Mouse (Mus musculus): ENCODE measurements around the gene Cd4.
"Not testable (repeated sequence)": the region's sequence is repeated elsewhere in the genome, so short reads cannot be mapped to it uniquely, and the experiment has no call there.

Gene Cd4

DNA sequence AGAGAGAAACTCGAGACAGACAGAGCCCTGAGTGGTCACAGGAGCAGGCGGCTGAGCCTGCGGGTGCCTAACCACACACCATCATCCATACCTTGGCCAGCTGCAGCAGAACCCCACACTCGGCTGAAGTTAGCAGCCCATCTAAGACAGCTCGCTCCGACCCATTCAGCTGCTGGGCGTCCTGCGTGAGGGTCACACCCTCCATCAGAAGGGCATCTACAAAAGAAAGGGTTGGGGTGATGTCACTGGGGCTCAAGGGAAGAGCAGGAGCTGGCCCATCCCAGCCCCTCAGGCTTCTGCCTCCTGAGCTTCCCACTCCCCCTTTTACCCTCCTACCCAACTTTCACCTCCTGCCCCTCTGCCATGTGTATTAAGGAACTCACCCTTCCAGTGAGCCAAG, 37.5 kb downstream of the Cd4 start:
- no peak for DNase-seq (ENCODE audit: low read depth, low spot score)

DNA sequence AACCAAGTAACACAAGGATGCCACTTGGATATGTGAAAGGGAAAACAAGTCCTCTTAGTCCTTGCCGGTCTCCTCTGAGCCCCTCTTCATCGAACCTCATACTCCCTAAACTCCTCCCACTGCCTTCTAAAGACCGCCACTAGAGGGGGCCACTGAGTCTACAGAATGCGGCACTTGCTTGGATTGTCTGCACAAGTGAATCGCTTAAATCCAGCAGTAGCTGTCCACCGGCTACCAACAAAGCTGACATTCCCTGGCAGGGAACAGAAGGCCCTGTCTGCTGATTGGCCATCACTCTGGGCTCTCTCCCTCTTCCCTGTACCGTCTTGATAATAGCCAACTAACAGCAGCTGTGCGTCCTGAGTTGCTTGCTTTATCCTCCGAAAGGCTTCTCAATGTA, 40.7 kb downstream of the Cd4 start:
- peak; percentile 95 for DNase-seq (ENCODE audit: low read depth, low spot score)

- DNase-seq (ENCODE audit: low read depth, low spot score) = no peak
Measured at GRCm38 (mm10) chr6:124840241-124841167, 47.5 kb downstream of the Cd4 start, which contains the start of gene Gnb3. TSS of gene Gnb3 (minus strand) at chr6:124840275.

- no peak for DNase-seq (ENCODE audit: low read depth, low spot score)
Measured at GRCm38 (mm10) chr6:124839805-124840204, 48.2 kb downstream of the Cd4 start.

GRCm38 (mm10) chr6:124836411-124836810, 51.6 kb downstream of the Cd4 start:
- DNase-seq (ENCODE audit: low read depth, low spot score) = no peak

DNA sequence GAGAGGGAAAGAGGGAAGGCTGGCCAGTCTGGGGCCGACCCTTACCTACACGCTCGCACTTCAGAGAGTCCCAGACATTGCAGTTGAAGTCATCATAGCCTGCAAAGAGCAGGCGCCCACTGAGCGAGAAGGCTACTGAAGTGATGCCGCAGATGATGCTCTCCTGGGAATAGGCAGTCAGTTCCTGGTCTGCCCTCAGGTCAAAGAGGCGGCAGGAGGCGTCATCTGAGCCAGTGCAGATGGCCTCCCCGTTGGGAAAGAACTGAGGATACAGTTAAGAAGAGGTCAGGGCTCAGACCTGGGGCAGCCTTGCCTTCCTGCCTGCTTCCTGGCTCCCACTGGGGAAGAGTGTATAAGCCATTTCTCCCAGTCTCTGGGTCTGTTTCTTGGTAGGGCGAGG, 52.5 kb downstream of the Cd4 start:
- DNase-seq (ENCODE audit: low read depth, low spot score) = no peak

- no peak for DNase-seq (ENCODE audit: low read depth, low spot score)
Measured at GRCm38 (mm10) chr6:124834512-124835081, 53.4 kb downstream of the Cd4 start.

DNA sequence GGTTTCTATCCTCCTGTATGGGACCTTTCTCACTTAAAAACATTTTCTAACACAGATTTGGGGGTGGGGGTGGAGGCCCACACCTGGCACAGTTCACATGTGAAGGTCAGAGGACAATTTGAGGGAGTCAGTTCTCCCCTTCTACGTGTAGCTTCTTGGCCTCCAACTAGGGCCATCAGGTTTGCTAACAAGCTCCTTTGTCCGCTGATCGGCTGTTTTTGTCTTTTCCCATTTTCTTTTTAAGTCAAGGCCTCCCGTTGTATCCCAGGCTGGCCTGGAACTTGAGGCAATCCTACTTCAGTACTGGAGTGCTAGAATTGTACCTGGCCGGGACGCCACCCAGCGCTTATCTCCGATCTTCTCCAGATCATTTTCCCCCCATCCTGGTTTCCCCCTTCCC, 56.4 kb downstream of the Cd4 start:
- no peak for DNase-seq (ENCODE audit: low read depth, low spot score)

- DNase-seq (ENCODE audit: low read depth, low spot score) = not testable (repeated sequence)
Measured at GRCm38 (mm10) chr6:124831199-124831598, 56.8 kb downstream of the Cd4 start.

DNA sequence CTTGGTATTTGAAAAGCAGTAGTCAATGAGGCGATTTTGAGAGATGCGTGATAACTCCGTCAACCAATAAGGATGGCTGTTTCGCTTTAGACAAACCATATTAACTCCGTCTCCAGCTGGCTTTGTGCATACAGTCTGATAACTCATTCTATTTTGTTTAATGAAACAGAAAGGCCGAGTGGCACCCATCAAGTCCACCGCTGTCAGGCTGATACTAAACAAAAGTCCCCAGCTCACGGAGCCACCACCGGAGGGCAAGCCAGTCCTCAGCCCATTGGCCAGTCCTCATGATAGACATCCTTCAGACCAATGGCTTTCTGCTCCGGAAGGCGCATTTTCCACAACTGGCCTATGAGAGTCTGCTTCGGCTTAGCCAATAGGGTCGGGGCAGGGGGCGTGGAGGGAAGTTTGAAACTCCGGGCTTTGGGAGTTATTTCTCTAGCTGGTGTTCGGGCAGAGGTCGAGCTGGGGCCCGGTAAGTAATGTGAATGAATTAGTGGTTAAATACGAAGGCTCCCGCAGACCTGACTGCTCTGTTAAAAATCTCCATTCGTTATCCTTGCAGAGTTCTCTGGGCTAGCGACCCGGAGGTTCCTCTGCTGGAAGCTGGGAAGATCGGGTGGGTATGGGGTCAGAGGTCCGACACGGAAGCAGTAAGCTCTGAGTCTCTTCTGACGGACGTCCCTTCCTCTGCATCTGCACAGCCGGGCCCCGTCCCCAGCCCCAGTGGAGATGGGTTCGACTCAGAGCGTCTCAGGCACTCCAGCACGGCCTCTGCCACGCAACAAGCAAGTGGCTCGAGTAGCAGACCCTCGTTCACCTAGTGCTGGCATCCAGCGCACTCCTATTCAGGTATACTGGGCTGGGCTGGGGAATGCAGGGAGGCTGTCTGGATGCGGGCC, 58.0 kb downstream of the Cd4 start:
- peak; percentile 96 for DNase-seq (ENCODE audit: low read depth, low spot score)

DNA sequence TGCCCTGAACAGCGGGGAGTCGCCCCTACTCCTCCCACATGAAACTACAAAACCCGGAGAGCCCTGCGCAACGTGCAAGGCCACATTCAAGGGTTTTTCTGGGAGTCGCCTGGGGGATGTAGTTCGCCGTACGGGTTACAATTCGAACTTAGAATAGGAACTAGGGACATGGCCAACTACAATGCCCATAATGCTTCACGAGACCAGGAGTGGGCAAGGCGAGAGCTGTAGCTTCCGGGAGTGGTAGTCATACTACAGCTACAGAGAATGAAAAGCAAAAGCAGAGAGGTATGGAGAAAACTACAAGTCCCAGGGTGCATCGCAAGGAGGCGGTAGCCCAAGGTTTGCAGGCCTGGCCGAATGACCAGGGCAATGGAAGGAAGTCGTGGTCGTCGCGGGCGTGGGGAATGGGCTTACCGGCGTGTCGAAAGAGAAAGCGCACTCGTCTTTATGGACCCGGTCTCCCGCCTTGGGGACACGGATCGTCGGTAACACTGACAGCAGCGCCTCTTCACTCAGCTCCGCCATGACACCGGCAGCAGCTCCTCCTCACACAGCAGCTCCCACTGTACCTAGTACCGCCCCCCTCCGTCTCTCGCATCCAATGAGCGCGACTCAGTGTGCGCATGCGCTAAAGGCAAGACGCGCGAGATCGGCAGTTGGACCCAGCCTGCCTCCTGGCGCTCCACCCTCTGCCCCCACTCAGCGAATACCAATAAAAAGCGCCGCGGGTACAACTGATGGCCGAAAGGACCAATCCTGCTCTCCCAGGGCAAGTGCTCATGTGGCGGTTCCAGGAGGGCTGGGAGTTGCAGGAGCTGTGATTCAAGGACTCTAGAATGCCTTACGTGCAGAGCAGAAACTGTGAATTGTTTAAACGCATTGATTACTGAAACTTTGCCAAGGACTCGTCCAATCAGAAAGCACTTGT, 58.9 kb downstream of the Cd4 start, which contains the start of the genes Usp5 and Cdca3:
Gene Usp5, minus strand, starts transcription at position 617 of the 931 bp plus-strand sequence.
Gene Cdca3, plus strand, starts transcription at position 680 of the 931 bp plus-strand sequence.
- peak; percentile 99 for DNase-seq (ENCODE audit: low read depth, low spot score)

- no peak for DNase-seq (ENCODE audit: low read depth, low spot score)
Measured at GRCm38 (mm10) chr6:124828101-124828592, 59.9 kb downstream of the Cd4 start.

DNA sequence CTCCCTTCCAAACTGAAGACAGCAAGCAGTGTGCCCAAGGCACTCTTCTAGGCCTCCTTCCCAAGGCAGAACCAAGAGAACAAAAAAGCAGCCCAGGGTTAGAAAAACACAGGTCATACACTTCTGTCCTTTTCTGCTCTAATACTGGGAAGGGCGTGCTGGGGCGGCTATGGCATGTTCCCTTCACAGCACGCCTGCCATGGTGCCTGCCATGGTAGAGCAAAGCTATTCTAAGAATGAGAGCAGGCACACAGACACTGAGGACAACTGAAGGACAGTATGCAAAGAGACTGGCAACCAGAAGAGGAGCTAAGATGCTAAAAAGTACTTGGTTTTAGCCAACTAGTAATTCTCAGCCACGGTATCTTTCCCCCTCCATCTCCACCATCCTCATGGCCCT, 66.0 kb downstream of the Cd4 start:
- DNase-seq (ENCODE audit: low read depth, low spot score) = no peak

DNA sequence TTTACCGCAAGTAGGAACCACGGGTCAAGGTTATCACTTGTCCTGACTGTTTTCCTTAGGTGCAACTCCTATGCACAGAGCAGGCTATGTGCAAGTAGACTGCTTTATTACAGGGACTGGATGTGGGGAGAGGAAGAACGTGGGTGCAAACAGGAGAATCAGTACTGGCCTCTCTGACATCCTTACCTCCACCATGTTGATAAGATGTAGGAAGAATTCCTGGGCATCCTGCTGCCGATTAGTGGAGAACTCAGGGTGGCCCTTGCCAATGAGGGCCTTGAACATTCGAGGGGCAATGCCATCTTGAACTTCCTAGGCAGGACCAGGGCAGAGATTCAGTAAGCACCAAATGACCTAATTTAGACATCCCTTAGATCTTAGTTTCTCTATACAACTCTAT, 67.1 kb downstream of the Cd4 start:
- DNase-seq (ENCODE audit: low read depth, low spot score) = no peak

DNA sequence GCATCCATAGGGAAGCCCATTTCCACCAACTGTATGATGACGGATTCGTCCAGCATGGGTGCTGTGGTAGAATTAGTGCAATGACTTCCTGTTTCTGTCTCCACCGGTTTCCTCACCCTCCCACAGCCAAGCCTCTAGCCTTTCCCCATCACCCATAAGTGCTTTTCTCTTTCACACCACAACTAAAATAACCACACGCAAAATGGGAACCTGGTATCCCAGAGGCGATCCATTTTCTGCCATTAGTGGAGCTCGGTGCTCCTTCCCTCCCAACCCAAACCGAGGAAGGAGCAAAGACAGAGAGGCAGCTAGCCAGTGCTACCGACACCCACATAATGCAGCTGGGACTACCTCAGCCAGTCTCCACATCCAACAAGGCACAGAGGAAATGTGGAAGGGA, 70.0 kb downstream of the Cd4 start:
- DNase-seq (ENCODE audit: low read depth, low spot score) = no peak

- no peak for DNase-seq (ENCODE audit: low read depth, low spot score)
Measured at GRCm38 (mm10) chr6:124817563-124817962, 70.5 kb downstream of the Cd4 start.

DNA sequence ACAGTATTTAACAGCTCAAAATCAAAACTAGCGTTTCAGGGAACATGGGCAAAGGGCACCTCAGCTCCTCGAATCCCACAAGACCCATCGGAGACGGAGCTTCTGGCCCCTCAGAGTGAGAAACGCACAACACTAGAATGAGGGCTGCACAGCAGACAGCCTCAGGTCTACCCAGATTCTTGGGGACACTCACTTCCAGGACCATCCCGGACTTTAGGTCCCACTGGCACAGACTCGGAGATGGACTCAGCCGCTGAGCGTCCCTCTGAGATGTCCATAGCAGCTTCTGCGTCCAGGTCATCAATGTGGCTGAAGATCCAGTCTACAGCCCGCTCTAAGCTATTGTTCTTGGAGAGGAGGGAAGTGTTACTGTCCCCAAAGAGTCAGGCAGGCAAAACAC, 70.9 kb downstream of the Cd4 start:
- DNase-seq (ENCODE audit: low read depth, low spot score) = no peak

DNA sequence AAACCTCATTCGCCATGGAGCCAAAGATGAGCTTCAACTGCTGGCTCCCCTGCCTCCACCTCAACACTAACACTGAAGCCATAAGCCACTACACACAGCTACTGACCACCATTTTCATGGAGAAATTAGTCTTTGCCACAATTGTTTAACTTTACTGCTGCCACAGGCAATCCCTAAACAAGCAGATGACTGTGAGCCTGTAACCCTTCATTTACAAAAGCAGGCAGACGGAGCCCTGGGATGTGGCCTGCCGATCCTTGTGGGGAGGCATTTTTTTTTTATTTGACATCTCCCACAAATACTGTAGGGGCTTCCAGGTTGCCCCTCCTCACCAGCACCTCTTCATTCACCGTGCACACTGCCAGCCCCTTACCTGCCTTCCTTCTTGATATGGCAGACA, 71.4 kb downstream of the Cd4 start:
- no peak for DNase-seq (ENCODE audit: low read depth, low spot score)

DNA sequence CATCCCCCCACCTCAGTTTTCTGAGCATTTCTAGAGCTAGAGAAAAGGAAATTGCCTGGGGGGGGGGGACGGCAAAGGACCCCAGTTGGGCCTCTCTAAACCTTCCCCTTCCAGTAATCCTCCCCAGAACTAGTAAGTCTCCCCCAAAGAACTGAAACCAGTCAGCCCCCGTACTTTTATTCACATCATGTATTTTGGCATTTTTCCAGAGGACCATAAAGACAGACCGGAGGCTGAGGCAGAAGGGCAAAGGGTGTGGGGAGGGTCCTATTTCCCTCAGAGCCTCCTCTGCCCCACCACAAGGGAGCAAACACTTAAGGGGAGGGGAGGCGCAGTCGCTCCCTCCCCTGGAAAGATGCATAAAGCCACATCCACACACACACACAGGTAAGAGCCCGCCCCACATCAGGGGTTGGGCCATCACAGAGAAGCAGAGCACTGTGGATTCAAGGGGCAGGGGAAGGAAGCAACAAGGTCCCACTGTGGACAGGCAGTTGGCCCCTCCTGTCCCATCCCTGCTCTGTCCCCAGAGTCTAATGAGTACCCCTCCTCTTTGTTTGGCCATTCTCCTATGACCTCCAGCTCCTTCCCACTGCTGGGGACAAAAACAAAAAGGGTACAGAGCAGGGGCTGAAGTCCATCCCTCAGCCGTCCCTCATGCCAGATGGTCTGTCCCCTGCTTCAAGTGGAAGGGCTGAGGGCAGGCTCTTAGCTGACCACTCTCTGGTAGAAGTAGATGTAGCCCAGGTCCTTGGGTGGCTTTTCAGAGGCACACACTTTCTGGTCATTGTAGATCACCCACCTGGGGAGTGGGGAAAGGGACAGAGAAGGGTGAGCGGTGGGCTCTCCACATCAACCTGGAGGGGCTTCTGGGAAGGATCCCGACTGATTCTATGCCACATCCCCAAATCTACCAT, 72.9 kb downstream of the Cd4 start:
- no peak for DNase-seq (ENCODE audit: low read depth, low spot score)
